Mouse (Mus musculus) cerebellum, postnatal 10 days (tissue): ENCODE data around the gene Slc46a3.

Source experiments
- DNase-seq, 2 experiments: peaks; one replicate each; pipeline ENCODE4 v3.0.0; 2021; ENCODE audit warnings: mixed read lengths in 2 of 2

Gene Slc46a3

DNA sequence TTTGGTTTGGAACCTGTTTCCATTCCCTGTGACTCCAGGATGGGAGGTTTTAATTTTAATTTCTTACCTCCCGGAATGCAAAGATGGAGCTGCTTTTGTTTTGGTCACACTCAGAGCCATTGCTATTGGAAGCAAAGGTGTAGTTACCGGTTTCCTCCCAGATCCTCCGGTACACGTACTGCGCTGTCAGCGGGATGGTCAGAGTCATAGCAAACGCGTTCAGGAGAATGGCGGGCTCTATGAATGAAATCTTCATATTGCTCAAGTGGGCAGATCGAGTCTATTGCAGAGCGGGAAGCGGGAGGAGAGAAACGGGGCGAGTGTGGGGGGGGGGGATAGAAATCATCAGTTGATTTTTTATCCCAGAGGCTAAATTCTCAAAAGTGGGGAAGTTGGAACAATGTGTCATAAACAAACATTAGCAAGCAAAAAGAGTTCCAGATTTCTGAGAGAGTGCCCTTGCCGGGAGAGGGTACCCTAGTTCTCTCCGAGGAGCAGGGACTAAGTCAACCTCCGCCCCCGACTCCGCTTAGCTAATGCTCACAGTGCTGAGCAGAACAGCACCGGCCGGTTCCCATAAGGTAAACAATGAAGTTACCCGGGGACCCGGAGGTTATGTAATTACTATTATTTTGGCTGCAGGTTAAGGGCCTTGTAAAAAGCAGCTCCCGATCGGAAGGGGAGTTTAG lies 705 bp downstream of the Slc46a3 start:
- DNase-seq = peak; percentile 51 to 64

GRCm38 (mm10) chr5:147893143-147893542 lies 1.5 kb downstream of the Slc46a3 start:
- DNase-seq = peak in 1 of 2 experiments; percentile 19

DNA sequence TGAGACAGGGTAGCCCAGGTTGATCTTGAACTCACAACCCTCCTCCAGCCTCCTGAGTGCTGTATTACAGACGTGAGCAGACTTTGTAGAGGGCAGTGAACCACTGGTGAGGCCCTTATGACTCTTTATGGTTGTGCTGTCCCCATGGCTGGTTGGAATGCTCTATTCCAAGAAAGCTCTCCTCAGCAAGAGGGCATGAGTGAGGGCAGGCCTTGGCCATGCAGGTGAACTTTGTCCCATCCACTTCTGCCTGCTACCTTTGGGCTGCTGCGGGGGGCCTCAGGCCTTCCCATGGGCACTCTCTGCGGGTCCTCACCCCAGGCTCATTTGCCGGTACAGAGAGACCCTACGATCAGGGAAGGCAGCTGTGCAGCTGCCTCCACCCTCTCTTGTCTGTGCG lies 1.9 kb downstream of the Slc46a3 start:
- no peak for DNase-seq

DNA sequence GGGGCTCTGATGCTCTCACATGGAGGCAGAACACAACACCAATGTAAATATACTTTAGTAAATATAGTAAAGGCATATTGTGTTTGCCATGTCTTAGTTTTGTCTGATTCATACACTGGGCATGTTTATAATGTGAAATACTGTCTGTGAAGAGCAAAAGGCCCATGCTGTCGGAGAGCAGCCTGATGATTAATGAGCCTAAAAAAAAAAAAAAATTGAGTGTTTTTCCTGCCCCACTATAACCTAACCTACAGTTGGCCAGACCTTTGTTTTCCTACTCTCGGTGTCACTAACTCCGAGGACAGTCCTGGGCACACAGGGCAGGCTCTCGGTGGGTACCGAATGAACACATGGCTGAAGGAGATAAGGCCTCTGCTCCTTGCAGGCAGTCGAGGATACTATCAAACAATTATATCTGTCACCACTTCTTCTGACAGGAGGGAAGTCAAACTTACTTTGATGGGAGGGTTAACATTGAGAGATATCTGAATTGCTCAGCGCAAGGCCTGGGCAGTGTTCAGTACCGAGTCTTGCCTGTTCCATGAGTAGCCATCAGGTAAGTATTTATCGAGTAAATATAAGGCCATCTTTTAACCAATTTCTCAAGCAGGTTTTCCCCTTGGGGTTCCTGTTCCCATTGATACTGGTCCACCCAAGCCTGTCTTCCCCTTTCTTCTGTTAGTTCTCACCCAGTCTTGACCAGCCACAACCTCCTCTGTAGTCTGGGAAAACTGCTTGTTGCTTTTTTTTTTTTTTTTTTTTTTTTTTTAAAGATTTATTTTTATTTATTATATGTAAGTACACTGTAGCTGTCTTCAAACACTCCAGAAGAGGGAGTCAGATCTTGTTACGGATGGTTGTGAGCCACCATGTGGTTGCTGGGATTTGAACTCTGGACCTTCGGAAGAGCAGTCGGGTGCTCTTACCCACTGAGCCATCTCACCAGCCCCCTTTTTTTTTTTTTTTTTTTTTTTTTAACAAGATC lies 6.0 kb downstream of the Slc46a3 start:
- no peak for DNase-seq

DNA sequence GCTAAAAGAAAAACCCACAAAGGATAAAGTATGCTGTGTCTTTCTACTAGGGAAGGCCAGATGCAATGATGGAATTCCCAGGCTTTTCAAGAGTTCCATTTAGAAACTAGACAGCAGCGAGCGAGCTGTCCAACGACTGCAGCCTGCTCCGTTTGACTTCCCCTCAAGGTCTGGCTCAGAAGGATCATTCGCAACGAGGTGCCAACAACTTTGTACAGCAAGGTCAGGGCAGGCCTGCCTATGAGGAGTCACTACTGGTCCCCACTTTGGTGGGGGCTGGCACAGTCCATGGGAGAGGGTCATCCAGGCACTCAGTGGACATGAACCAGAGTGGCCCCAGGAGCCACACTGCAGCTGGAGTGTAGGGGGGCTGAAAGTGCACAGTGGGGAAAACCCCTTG lies 11.0 kb downstream of the Slc46a3 start:
- no peak for DNase-seq

DNA sequence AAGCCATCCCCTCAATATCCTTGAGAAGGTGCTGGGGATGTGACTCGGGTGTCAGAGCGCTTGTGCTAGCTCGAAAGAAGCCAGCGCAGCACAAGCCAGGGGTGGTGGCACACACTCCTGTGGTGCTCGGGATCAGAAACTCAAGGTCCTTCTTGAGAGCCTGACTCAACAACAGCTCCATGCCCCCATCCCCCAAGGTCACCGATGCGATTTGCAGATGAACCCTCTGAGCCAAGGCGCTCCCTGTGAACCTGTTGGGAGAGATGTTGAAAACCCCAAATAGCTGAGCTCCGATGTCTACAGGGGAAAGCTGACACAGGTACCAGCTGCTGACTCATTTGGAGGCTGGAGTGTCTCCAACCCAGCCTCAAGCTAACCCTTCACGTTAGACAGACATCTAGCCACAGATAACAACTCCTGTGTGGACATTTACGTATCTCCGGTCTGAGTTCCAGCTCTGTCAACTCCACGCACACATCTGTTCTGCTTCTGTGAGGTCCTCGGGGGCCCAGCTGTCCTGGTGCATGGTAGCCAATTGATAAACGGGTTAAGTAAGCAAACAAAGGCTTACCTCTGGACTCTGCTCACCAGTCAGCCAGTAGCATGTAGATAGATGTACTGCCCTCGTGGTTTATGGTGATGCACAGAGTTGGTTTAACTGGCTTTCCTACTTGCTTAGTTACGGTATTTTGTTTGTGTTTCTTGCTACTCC lies 14.5 kb downstream of the Slc46a3 start:
- DNase-seq = no peak

DNA sequence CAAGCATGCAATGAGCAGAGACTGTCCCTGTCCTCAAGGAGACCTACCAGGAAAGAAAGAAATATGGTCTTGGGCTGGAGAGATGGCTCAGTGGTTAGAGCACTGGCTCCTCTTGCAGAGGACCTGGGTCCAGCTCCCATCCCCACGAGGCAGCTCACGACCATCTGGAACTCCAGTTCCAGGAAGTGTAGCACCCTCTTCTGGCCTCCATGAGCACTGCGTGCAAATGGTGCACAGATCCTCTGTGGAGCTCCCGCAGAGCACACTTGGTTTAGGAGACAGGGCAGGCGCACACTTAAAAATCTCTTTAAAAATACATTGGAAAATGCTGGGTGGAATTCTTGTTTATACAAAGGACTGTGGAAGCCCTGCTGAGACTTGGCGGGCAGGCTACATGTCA lies 17.1 kb downstream of the Slc46a3 start:
- DNase-seq = peak; percentile 33 to 48

GRCm38 (mm10) chr5:147875210-147875609 lies 19.4 kb downstream of the Slc46a3 start:
- DNase-seq = no peak

GRCm38 (mm10) chr5:147874491-147875065 lies 20.0 kb downstream of the Slc46a3 start:
- DNase-seq = no peak

DNA sequence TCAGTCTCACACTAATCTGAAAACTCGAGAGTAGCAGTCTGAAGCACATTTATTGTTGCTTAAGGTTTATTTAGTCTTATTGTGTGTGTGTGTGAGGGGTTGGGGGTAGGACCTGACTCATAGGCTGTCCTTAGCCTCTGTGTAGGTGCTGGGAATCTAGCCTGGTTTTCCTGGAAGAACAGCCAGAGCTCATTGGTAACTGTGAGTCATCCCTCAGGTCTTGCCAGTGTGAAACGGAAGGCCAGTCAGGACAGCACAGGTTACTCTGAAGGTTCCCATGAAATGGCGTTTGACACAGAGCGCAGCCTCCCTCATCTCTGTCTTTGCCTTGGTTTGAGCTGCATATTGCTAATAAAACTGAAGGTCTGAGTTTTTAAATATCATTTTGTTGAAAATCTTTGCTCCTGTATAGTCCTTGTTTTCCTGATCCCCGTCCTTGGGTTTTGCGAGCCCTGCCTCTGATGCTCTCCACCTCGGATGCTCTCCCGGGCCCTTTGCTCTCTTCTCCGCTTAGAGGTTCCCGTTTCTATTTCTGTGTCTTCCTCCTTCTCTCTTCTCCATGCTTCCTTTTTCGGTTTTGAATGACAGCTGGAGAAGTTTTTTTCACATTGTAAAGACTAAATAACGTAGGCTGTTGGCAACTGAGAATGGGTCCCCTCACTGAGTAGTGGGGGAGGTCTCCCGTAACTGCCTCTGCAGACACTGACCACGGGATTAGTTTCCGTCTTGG lies 23.4 kb downstream of the Slc46a3 start:
- DNase-seq = no peak

- DNase-seq = no peak
Observed at GRCm38 (mm10) chr5:147870296-147870695, 24.3 kb downstream of the Slc46a3 start.

DNA sequence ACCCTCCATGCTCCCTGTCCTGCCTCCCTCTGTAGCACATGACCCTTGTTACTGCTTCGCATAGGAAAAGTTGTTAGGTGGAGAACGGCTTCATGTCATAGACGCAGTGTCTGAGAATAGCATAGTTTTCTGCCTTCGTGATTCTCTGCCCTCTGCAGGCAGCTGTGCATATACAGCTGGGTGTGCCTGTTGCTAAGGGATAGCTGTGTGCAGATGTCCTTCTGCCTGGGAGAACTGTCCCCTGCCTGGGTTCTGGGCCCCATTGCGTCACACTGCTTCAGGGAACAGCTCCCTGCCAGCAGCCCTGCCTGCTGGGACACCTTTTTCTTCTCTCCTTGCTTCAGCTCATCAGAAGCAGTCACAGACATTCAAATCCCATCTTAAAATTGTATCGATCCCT lies 25.0 kb downstream of the Slc46a3 start:
- no peak for DNase-seq

DNA sequence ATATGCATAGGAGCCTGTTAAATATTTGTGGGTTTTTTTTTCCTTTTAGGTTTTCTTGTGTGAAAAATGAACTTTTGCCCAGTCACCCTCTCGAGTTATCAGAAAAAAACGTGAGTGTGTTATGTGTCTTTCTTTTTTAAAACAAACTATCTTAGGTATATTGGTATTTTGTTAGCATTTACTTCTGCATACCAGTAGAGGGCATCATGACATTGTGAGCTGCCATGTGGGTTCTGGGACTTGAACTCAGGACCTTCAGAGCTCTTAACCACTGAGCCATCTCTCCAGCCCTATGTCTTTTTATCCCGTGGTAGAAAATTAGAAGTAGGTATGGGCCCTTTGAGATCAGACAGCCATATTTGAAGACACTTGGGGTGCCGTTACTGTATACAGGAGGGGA lies 25.9 kb downstream of the Slc46a3 start:
- DNase-seq = no peak

DNA sequence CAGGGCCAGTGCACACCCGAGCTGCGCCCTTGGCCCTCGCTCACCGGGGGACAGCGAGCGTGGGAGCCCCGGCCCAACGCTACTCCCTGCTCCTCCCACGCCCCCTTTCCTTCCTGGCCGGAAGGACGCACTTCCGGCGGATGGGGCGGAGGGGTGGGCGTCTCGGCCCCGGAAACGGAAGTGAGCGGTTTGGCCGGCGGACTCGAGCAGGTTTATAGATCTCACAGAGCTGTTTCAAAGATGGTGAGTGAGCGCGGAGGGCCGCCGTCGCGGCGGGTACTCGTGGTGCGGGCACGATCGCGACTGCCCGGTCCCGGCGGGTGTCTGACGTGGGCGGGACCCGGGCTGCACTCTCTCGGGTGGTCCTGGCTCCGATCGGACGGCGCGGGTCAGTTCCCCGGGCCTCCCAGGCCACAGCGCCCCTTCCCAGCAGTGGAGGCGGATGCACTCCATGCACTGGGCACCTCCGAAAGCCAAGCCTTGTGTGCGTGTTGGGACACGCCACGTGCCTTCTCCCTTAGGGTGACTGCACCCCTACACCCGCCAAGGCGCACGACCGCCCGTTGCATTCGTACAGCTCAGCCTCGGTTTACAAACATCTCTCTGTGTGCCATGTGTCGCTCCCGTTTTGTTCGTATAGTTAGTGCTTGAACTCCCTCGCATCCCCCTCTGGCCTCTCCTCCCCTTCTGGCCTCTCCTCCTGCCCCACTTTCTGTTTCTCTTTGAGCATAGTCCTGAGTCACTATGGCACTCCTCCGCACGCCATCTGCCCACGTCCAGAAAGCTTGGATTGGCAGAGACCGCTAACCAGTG lies 34.0 kb downstream of the Slc46a3 start, which contains the start of gene Pomp:
TSS of gene Pomp (plus strand) at position 13 of the 813 bp plus-strand sequence.
- DNase-seq = peak; percentile 93 to 94

DNA sequence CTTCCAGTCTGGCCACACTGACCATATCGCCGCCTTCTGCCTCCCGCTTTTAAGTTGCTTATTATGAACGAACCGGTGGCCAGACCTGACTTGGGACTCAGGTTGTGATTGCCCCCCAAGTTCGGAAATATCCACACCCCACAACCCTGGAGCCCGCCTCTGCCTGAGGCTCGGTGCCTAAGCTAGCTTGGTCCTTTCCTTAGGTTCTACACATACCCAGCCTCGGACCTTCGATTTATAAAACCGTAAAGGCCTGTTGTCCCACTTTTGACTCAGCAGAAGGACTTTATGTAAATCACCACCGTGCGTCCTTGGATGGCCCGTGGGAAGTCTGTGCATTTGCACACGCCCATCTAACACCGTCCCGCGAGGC lies 34.6 kb downstream of the Slc46a3 start:
- DNase-seq = no peak

GRCm38 (mm10) chr5:147850194-147850593 lies 44.4 kb downstream of the Slc46a3 start:
- DNase-seq = no peak

- DNase-seq = peak; percentile 86 to 89
Observed at GRCm38 (mm10) chr5:147848164-147848863, 46.3 kb downstream of the Slc46a3 start.

- DNase-seq = no peak
Observed at GRCm38 (mm10) chr5:147847361-147847760, 47.3 kb downstream of the Slc46a3 start.

DNA sequence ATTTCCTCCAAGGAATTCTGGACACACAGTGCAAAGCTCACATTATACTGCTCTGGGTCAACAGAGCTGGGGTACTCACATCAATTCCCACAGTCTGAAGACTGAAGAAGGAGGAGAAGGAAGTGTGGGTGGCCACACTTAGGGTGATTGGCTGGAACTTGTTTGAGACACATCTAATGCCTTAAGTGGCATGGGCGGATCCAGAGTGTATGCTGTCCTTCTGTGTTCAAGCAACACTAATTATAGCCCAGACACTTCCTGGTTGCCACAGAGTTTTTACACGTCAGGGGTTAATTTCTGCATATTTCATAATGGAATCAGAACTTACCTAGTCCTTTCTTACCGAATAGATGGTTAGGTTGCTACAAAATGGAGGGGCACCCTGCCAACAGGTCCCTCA lies 49.3 kb downstream of the Slc46a3 start:
- DNase-seq = no peak

GRCm38 (mm10) chr5:147843340-147843739 lies 51.3 kb downstream of the Slc46a3 start:
- DNase-seq = no peak

DNA sequence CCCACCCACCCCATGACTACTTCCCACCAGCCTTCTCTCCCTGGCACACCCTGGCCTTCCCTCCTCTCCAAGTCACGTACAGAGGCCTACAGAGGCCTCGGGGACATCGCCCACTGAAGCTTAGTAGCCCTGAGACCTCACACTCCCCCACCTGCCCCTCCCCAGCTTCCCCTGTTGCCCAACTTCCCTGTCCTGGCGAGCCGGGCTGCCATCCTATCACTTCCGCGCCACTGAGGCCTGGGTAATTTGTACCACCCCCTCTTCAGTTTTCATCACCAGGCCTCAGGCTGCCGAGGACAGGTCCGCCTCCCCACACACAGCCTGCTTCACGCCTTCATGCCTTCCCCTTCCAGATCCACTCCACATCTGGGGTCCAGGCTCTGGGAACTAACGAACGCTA lies 55.2 kb downstream of the Slc46a3 start:
- no peak for DNase-seq
